Mouse (Mus musculus) heart, postnatal 0 days (tissue): ENCODE measurements around the gene Rbpjl. TPM values are rescaled to one million over a fixed set of nuclear protein-coding genes. Genes with fewer than 3 reads are reported as not detected.

Source experiments
- ATAC-seq: fragments of 200-750 bp; cut with Nextera tagmentation; 2 replicates; pipeline ENCODE4 v1.8.0; 2017; ENCODE audit warnings: low read depth, moderate number of reproducible peaks, moderate library complexity; ENCODE audit not compliant: insufficient read depth
- DNase-seq: peaks from one replicate; pipeline ENCODE4 v3.0.0-alpha.2; 2016; ENCODE audit warnings: low spot score
- H3K27ac ChIP-seq: fragments of 300-500 bp; sonication (generic); 2 replicates; pipeline ENCODE4 v1.5.1; 2014; ENCODE audit warnings: low read depth, mild to moderate bottlenecking
- H3K27me3 ChIP-seq: fragments of 300-500 bp; sonication (generic); 2 replicates; pipeline ENCODE4 v1.6.1; 2014; ENCODE audit warnings: low read length, mixed read lengths; ENCODE audit not compliant: control insufficient read depth, insufficient read depth
- H3K36me3 ChIP-seq: fragments of 300-500 bp; sonication (generic); replicated peaks from 2 replicates; pipeline ENCODE4 v1.6.1; 2014; ENCODE audit warnings: low read length, mixed read lengths; ENCODE audit not compliant: control insufficient read depth, insufficient read depth
- H3K4me1 ChIP-seq: fragments of 300-500 bp; sonication (generic); 2 replicates; pipeline ENCODE4 v1.6.1; 2014; ENCODE audit warnings: antibody characterized with exemption; ENCODE audit not compliant: control insufficient read depth, insufficient read depth
- H3K4me2 ChIP-seq: fragments of 300-500 bp; sonication (generic); 2 replicates; pipeline ENCODE4 v1.6.1; 2014; ENCODE audit warnings: low read depth, mild to moderate bottlenecking, low read length, moderate library complexity
- H3K4me3 ChIP-seq: fragments of 300-500 bp; sonication (generic); 2 replicates; pipeline ENCODE4 v1.5.1; 2014; ENCODE audit warnings: low read depth, low read length
- H3K9ac ChIP-seq: fragments of 300-500 bp; sonication (generic); replicated peaks from 2 replicates; pipeline ENCODE4 v1.6.1; 2014; ENCODE audit warnings: low read depth, low read length, mixed read lengths
- H3K9me3 ChIP-seq: fragments of 300-500 bp; sonication (generic); replicated peaks from 2 replicates; pipeline ENCODE4 v1.6.1; 2016; ENCODE audit warnings: low read length; ENCODE audit not compliant: control insufficient read depth
- CTCF ChIP-seq: IDR thresholded peaks from 2 replicates; pipeline ENCODE4 v1.5.1; 2016; ENCODE audit warnings: antibody characterized with exemption, control low read depth, low read depth
- EP300 ChIP-seq: IDR thresholded peaks from 2 replicates; pipeline ENCODE4 v1.6.1; 2016; ENCODE audit warnings: antibody characterized with exemption, low read depth
- WGBS: fragments of 180-500 bp; shearing (Covaris S2); extraction: QIAGEN DNeasy Blood & Tissue Kit; methylation state at CpG from one replicate; pipeline ENCODE4 v1.1.7; 2014; 5-methylcytosine and 5-hydroxymethylcytosine counted together
- polyA plus RNA-seq: library from polyadenylated mRNA; unstranded; fragments of >200 nt; fragmentation: Nextera tagmentation; extraction: Ambion mirVana; gene quantifications from 2 replicates; pipeline ENCODE4 v1.2.1, GENCODE M21; 2015
- total RNA-seq: library from RNA; depleted of rRNA; stranded (reverse); fragments of >200 nt; gene quantifications from 2 replicates; pipeline ENCODE4 v1.2.3, GENCODE M21; 2014; ENCODE audit warnings: low replicate concordance

Gene Rbpjl
- total and polyA plus RNA-seq, 2 experiments from 2014 or later, result 0.05 TPM; not detected in 1

DNA sequence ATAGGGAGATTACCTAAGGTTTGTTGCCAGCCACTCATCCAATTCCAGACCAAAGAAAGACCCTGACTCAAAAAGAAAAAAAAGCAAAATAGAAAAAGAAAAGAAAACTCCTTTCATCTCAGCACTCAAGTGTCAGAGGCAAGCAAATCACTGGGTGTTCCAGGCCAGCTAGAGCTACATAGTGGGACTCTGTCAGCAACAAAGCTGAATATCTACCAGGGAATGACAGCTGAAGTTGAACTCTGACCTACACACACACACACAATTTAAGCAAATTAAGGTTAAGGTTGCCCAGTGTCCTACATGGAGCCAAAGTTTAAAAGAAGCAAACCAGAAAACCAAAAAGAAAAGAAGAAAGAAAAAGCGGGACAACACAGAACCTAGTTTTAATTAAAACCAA lies 45.2 kb downstream of the Rbpjl start:
- WGBS, result 96% methylated on average over 1 of the region's 1 CpGs
- H3K4me2 ChIP-seq, result no peak overlapping the region
- DNase-seq, result no peak
- peaks cover 36% of the 10 kb centered on the region for H3K27me3 ChIP-seq
- H3K27ac ChIP-seq, result no peak overlapping the region
- no peak overlapping the region for H3K9ac ChIP-seq
- H3K36me3 ChIP-seq, result no peaks in the 10 kb centered on the region
- TF ChIP-seq EP300 (no peak), CTCF (no peak)
- no peak overlapping the region for H3K4me3 ChIP-seq
- ATAC-seq, result no peak
- peaks cover 13% of the 10 kb centered on the region for H3K4me1 ChIP-seq
- H3K9me3 ChIP-seq, result no peaks in the 10 kb centered on the region

DNA sequence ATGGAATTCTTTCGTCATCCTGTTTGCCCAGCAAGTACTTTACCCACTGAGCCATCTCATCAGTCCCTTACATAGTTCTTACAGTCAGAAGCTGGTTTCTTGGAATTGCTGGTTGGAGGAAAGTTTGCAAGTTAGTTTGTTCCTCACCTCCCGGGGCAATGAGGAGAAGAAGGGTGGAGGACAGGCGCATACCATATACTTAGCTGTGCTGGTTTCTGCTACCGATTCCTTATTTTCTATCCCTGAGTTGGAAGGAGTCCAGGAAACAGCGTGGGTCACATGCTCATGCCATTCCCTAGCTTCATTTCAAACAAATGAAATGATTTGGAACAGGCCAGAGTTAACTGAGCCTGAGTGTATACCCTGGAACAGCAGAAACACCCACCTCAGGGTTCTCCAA lies 46.0 kb downstream of the Rbpjl start:
- Histone ChIP-seq H3K9me3 (no peaks in the 10 kb centered on the region), H3K36me3 (no peaks in the 10 kb centered on the region), H3K4me3 (no peak overlapping the region), H3K4me2 (no peak overlapping the region), H3K27ac (no peak overlapping the region), H3K4me1 (peaks cover 15% of the 10 kb centered on the region), H3K9ac (no peak overlapping the region), H3K27me3 (peaks cover 34% of the 10 kb centered on the region)
- no peak for TF ChIP-seq CTCF
- TF ChIP-seq EP300, result no peak
- 47% methylated on average over 5 of the region's 5 CpGs for WGBS
- DNase-seq (no peak), ATAC-seq (no peak)

DNA sequence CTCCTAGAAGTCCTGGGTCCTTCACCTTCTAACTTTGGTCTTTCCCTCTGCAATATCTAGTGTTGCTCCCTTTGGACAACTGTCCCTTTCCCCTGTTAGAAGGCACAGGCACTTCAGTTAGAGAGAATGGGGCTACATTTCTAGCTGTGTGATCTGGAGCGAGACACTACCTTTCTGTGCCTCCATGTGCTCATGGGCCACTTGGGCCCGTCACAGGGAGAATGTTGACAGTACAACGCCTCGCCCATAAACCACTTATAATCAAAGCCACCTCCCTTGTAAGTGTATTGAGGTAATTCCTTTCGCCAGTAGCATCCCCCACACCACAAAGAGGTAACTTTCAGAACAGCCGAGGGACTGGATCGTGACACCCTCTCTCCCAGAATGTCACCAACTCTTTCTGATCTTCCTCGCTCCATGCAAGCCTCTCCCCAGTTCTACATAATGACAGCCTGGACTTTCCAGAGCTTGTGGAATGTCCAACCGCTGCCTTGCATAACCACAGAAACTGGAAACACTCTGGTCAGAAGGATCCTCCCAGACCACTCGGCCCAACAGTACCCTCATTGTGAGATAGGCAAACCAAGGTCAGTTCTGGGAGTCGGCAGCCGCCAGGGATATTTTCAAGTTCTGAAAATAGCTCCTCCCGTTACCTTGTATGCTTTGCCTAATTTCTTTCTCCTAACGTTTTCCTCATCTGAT lies 46.6 kb downstream of the Rbpjl start:
- ATAC-seq (no peak), DNase-seq (no peak)
- no peak overlapping the region for H3K9ac ChIP-seq
- no peaks in the 10 kb centered on the region for H3K36me3 ChIP-seq
- peaks cover 28% of the 10 kb centered on the region for H3K27me3 ChIP-seq
- H3K9me3 ChIP-seq, result no peaks in the 10 kb centered on the region
- H3K27ac ChIP-seq, result no peak overlapping the region
- TF ChIP-seq CTCF, result no peak
- TF ChIP-seq EP300, result no peak
- H3K4me1 ChIP-seq, result peaks cover 18% of the 10 kb centered on the region
- H3K4me2 ChIP-seq, result no peak overlapping the region
- no peak overlapping the region for H3K4me3 ChIP-seq
- 48% methylated on average over 14 of the region's 14 CpGs for WGBS

DNA sequence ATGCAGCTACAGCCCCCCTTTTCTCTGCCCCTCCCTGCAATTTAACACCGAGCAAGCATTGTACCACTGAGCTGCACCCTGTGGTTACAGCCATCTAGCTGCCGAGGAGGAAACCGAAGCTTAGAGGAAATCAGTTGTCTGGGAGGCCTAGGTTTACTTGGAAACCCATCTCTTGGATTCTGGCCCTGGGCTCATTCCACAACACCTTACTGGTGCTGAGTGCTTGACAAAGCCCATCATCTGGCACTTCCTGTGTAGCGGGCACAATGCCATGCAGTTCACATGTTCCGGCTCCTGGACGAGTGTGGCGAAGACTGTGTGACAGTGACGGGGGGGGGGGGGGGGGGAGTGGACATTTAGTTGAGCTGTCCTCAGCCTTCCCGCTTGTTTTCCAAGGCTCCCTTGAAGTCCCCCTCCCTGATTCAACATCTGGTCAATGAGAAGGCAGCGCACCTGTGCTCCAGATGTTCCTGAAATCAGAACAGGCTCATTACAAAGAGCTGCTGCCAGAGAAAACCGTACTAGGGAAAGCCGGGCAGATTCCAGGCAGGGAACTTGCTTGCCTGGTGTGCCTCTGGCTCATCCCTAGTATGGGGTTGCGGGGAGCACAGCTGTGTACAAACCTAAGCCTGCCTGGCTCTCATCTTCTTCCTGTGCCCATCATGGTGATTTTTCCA lies 49.2 kb downstream of the Rbpjl start:
- no peaks in the 10 kb centered on the region for H3K36me3 ChIP-seq
- no peak overlapping the region for H3K9ac ChIP-seq
- H3K9me3 ChIP-seq, result no peaks in the 10 kb centered on the region
- H3K27ac ChIP-seq, result peak overlapping the region; percentile 74
- WGBS, result 22% methylated on average over 13 of the region's 13 CpGs
- H3K27me3 ChIP-seq, result peaks cover 15% of the 10 kb centered on the region
- H3K4me2 ChIP-seq, result 0 out of 2 replicates have a peak overlapping the region, but pooled peaks have one; percentile 0
- no peak overlapping the region for H3K4me3 ChIP-seq
- TF ChIP-seq EP300 (peak; percentile 86), CTCF (no peak)
- peaks cover 43% of the 10 kb centered on the region for H3K4me1 ChIP-seq
- peak; percentile 64 for ATAC-seq
- no peak for DNase-seq

DNA sequence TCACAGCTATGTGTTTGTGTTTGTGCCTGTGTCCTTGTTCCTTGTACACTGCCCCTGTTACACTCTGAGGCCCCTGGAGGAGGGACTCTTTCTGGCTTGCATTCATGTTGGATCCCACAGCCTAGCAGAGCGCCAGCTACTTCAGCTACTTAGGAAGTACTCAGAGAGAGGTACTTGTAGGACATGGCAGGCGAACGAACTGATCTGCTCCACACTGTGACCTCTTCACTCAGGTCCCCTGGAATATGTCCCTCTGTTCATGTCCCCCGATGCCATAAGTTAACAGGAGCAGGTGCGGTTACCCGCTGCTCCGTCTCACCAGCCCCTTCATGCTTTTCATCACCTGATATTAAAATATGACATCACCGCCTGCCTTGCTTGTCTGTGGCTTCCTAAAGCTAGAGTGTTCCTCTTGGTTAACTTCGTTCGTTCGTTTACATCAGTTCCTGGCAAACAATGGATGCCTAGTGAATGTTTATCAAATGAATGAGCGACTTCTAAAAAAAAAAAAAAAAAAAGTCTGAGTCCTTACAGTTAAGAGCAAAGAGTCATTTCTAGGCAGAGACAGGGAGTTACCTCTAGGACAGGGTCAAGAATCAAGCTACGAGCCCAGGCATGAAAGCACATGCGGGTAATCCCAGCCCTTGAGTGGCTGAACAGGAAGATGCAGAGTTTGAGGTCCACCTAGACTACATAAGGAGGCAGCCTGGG lies 50.3 kb downstream of the Rbpjl start:
- Histone ChIP-seq H3K36me3 (no peaks in the 10 kb centered on the region), H3K27ac (peak overlapping the region; percentile 74), H3K9me3 (no peaks in the 10 kb centered on the region), H3K27me3 (peaks cover 5% of the 10 kb centered on the region; the same call in 1 of the 2 replicates), H3K4me2 (peak overlapping the region; percentile 0; the same call in 1 of the 2 replicates), H3K4me1 (peaks cover 43% of the 10 kb centered on the region), H3K9ac (no peak overlapping the region), H3K4me3 (no peak overlapping the region)
- peak; percentile 79 for ATAC-seq
- peak; percentile 81 for DNase-seq
- TF ChIP-seq EP300 (no peak), CTCF (no peak)
- WGBS, result 26% methylated on average over 14 of the region's 14 CpGs
